8 mouse cellular contexts compared by ENCODE assay signal in the genomic region with DNA sequence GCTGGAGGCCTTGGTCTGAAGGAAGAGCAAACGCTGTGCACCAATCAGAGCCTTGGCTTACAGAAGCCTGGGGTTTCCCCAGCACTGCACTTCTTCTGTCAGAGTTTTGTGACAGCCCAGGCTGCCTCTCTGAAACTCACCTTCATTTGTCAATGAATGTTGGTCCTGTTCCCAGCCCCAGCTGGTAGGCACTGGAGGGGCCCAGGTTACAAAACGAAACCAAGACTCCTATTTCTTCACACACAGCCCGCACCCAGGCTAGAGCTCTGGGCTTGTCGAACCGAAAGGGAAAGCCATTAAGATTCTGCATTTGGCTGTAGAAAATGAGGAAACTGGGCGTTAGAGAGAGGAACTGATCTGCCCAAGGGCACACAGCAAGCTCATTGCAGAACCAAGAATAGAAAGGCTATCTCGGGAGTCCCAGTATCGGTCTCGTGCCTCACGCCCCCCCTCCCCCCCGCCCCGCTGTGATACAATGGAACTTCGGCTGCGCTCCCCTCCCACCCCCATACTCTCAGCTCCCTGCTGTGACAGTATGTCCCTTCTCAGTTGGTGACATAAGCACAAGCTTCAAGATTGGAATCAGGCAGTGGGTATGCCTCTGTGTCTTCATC.
DNase-seq lines count a peak whose midpoint lies in the region; ATAC-seq and TF ChIP-seq lines count a peak whose summit lies in the region.

No protein-coding gene starts in this region.

- H3K27ac ChIP-seq in forebrain, embryonic 14.5 days (ENCODE audit: low read depth, low read length) = no peak overlapping the region
- H3K27ac ChIP-seq in lung, embryonic 15.5 days = no peak overlapping the region
- H3K27ac ChIP-seq in olfactory bulb, adult 2 months (ENCODE audit: insufficient read depth, low read depth, low read length) = no peak overlapping the region

- peak overlapping the region; percentile 19 for H3K4me3 ChIP-seq in forebrain, embryonic 14.5 days (ENCODE audit: low read depth, low read length)
- peak overlapping the region; percentile 38 for H3K4me3 ChIP-seq in lung, embryonic 15.5 days
- peak overlapping the region; percentile 34 for H3K4me3 ChIP-seq in olfactory bulb, adult 2 months (ENCODE audit: insufficient read depth, low read depth, low read length)

- H3K4me1 ChIP-seq in forebrain, embryonic 14.5 days (ENCODE audit: control insufficient read depth, insufficient read depth, low read length) = 0 out of 2 replicates have a peak, but pooled peaks cover 5% of the 10 kb centered on the region
- H3K4me1 ChIP-seq in lung, embryonic 15.5 days = no peaks in the 10 kb centered on the region
- H3K4me1 ChIP-seq in olfactory bulb, adult 2 months (ENCODE audit: control insufficient read depth, insufficient read depth, low read length) = peaks cover 3% of the 10 kb centered on the region; the same call in 1 of the 2 replicates

- H3K27me3 ChIP-seq in forebrain, embryonic 14.5 days (replicated peaks; ENCODE audit: control insufficient read depth, insufficient read depth, low read length) = 0 out of 2 replicates have a peak, but pooled peaks cover 4% of the 10 kb centered on the region
- no peaks in the 10 kb centered on the region; the same call in 1 of the 2 replicates for H3K27me3 ChIP-seq in lung, embryonic 15.5 days

- H3K4me2 ChIP-seq in forebrain, embryonic 14.5 days (ENCODE audit: low read length) = peak overlapping the region; percentile 46
- H3K4me2 ChIP-seq in lung, embryonic 15.5 days = peak overlapping the region; percentile 53

- no peak for TF ChIP-seq POLR2A in olfactory bulb, adult 2 months (IDR thresholded peaks at IDR 0.05; ENCODE audit: insufficient read depth, low read depth, low read length)

- intact Hi-C loops in heart, postnatal 25 days (cut with DNase I) = loop anchor here (5.0 kb wide), 1 partner anchor 94 kb away; no protein-coding TSS in a partner anchor

- no peak for TF ChIP-seq CTCF in olfactory bulb, adult 2 months (IDR thresholded peaks at IDR 0.05; ENCODE audit: insufficient read depth, low read depth, low read length)

- H3K36me3 ChIP-seq in forebrain, embryonic 14.5 days (ENCODE audit: control insufficient read depth, insufficient read depth, low read length) = no peaks in the 10 kb centered on the region
- H3K36me3 ChIP-seq in lung, embryonic 15.5 days = no peaks in the 10 kb centered on the region

- no peaks in the 10 kb centered on the region for H3K9me3 ChIP-seq in forebrain, embryonic 14.5 days (replicated peaks; ENCODE audit: control insufficient read depth, low read length)
- H3K9me3 ChIP-seq in lung, embryonic 15.5 days = no peaks in the 10 kb centered on the region

- peak; percentile 34 for ATAC-seq in cerebellum, adult (ENCODE audit: insufficient number of reproducible peaks, low FRiP score, low TSS enrichment)
- 0 out of 2 replicates have a peak, but pooled peaks have one; percentile 44 for ATAC-seq in forebrain, embryonic 14.5 days
- ATAC-seq in lung, embryonic 15.5 days (ENCODE audit: borderline replicate concordance, extremely low read depth, low FRiP score, low TSS enrichment) = peak; percentile 66; the same call in 1 of the 2 replicates

- 0 out of 2 replicates have a peak overlapping the region, but pooled peaks have one; percentile 10 for H3K9ac ChIP-seq in forebrain, embryonic 14.5 days (ENCODE audit: low read length)
- H3K9ac ChIP-seq in lung, embryonic 15.5 days = peak overlapping the region; percentile 12; the same call in 1 of the 2 replicates

- DNase-seq in cerebellum, adult 9-10 months = no peak
- DNase-seq in adrenal gland, postnatal 36 days = peak; percentile 45 to 56
- DNase-seq in forebrain, embryonic 14.5 days (ENCODE audit: low spot score) = peak; percentile 51
- peak; percentile 44 for DNase-seq in heart, postnatal 25 days (ENCODE audit: low spot score)
- DNase-seq in kidney, postnatal 4 days = peak; percentile 38 to 55

- WGBS in forebrain, embryonic 14.5 days = 8% methylated on average over 14 of the region's 14 CpGs
- 11% methylated on average over 14 of the region's 14 CpGs for WGBS in lung, embryonic 15.5 days
- 9% methylated on average over 13 of the region's 14 CpGs for WGBS in olfactory bulb, adult 2 months
